Mouse (Mus musculus) B cell, adult 67 days (primary cell): ENCODE results near the gene Defa20. TPM values are rescaled to one million over a fixed set of nuclear protein-coding genes. Genes with fewer than 3 reads are reported as not detected.

Experiments
- total RNA-seq, 2 experiments: library from RNA; stranded (reverse); gene quantifications; 4 replicates each; pipeline ENCODE4 v1.2.4; 2023

Defa20 gene
- total RNA-seq: not detected

GRCm38 (mm10) chr8:21508958-21509357, at the start of gene Defa20:
Defa20 (plus strand) TSS chr8:21509258.

GRCm38 (mm10) chr8:21528732-21529131, 19.7 kb downstream of the Defa20 start, which contains the start of gene Defa32:
Defa32 (plus strand) TSS chr8:21529032.

Other genes with a start within 250 kb of the Defa20 start
- not detected for gene Defa27, start 193.7 kb upstream of the Defa20 start, total RNA-seq
- gene Defa29, start 182.2 kb upstream of the Defa20 start, total RNA-seq: not detected
- not detected for gene Defa2, start 130.7 kb upstream of the Defa20 start, total RNA-seq
- gene Defa33, start 117.4 kb upstream of the Defa20 start, total RNA-seq: not detected
- gene Defa36, start 81.8 kb upstream of the Defa20 start, total RNA-seq: not detected
- not detected for gene Gm7849, start 52.7 kb upstream of the Defa20 start, total RNA-seq
- not detected for gene Defa32, start 19.8 kb downstream of the Defa20 start, total RNA-seq
- gene Defa37, start 56.1 kb downstream of the Defa20 start, total RNA-seq: not detected
- not detected for gene Defa28, start 73.7 kb downstream of the Defa20 start, total RNA-seq
- not detected for gene Gm7861, start 85.2 kb downstream of the Defa20 start, total RNA-seq
- not detected for gene Defa26, start 108.9 kb downstream of the Defa20 start, total RNA-seq
- not detected for gene Defa17, start 146.5 kb downstream of the Defa20 start, total RNA-seq
- gene Defa34, start 156.5 kb downstream of the Defa20 start, total RNA-seq: not detected
- not detected for gene AY761184, start 194.4 kb downstream of the Defa20 start, total RNA-seq
- gene Defa24, start 225.2 kb downstream of the Defa20 start, total RNA-seq: not detected